In the genomic region with DNA sequence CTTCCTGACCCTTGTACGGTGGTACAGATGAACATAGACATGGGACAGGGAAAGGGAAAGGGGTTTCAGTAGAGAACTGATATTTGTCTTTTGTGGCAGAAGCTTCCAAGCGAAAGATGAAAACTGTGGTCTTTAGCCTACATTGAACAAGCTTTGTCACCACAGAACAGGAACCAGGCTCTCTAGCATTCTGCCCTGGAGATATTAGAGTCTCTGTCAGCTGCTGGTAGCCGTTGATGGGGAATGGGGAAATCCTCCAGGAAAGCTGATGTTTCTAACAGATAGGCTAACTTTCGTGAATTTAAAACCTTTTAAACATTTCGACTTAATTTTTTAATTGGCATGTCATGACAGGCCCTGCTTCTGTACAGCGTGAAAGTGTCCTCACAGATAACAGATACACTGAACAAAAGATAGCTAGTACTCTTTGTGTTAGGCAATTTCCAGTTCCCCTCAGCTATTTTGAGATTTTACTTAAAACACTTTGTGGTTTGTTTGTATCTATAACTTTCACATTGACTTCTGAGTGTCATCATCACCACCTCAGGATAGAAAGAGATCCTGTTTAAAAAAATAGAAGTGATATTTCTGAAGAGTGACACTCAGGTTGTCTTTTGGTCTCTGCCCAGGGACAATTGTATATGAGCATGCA, we compare ENCODE assay signal across 14 mouse cellular contexts. TPM values are rescaled to one million over a fixed set of nuclear protein-coding genes. Genes with fewer than 3 reads are reported as not detected.
DNase-seq lines count a peak whose midpoint lies in the region; ATAC-seq and TF ChIP-seq lines count a peak whose summit lies in the region.
"Had no signal": no experiment of that assay in that cellular context is flagged by ENCODE, and none has a peak within 500 bp of the region (broad histone marks: within the 10 kb centered on the region; RNA-seq: fewer than 3 reads in every experiment).

No protein-coding gene starts in this region.

- no peaks in the 10 kb centered on the region for H3K36me3 ChIP-seq in hindbrain, embryonic 14.5 days (replicated peaks; ENCODE audit: control insufficient read depth, insufficient read depth)
- no peaks in the 10 kb centered on the region for H3K36me3 ChIP-seq in hindbrain, postnatal 0 days (ENCODE audit: insufficient read depth, low read length)
- H3K36me3 ChIP-seq in G1E (replicated peaks), result no peaks in the 10 kb centered on the region
- H3K36me3 ChIP-seq in intestine, embryonic 16.5 days (ENCODE audit: control insufficient read depth, insufficient read depth, low read length), result no peaks in the 10 kb centered on the region
- H3K36me3 ChIP-seq in midbrain, embryonic 14.5 days (ENCODE audit: control insufficient read depth, insufficient read depth, low read length), result no peaks in the 10 kb centered on the region
- no peaks in the 10 kb centered on the region for H3K36me3 ChIP-seq in kidney, embryonic 14.5 days (ENCODE audit: control insufficient read depth, insufficient read depth, low read length)
- H3K36me3 ChIP-seq: hindbrain, embryonic 13.5 days; limb, embryonic 12.5 days had no signal

- no peak overlapping the region for H3K9ac ChIP-seq in hindbrain, embryonic 14.5 days
- no peak overlapping the region for H3K9ac ChIP-seq in hindbrain, postnatal 0 days (replicated peaks; ENCODE audit: low read length)
- no peak overlapping the region for H3K9ac ChIP-seq in intestine, embryonic 16.5 days (ENCODE audit: low read depth, low read length)
- H3K9ac ChIP-seq in midbrain, embryonic 14.5 days (replicated peaks; ENCODE audit: low read length), result no peak overlapping the region
- H3K9ac ChIP-seq in kidney, embryonic 14.5 days (ENCODE audit: low read depth, low read length), result no peak overlapping the region

- H3K9me3 ChIP-seq in hindbrain, embryonic 14.5 days (ENCODE audit: control insufficient read depth, low read length), result no peaks in the 10 kb centered on the region
- no peaks in the 10 kb centered on the region for H3K9me3 ChIP-seq in hindbrain, postnatal 0 days (ENCODE audit: low read length)
- H3K9me3 ChIP-seq in G1E (replicated peaks), result no peaks in the 10 kb centered on the region
- no peaks in the 10 kb centered on the region for H3K9me3 ChIP-seq in intestine, embryonic 16.5 days (ENCODE audit: control insufficient read depth, low read length)
- no peaks in the 10 kb centered on the region for H3K9me3 ChIP-seq in midbrain, embryonic 14.5 days (ENCODE audit: control insufficient read depth, low read length)
- H3K9me3 ChIP-seq in kidney, embryonic 14.5 days (ENCODE audit: control insufficient read depth, low read length), result no peaks in the 10 kb centered on the region
- H3K9me3 ChIP-seq: hindbrain, embryonic 13.5 days; limb, embryonic 12.5 days had no signal

- H3K4me3 ChIP-seq in hindbrain, embryonic 14.5 days (replicated peaks; ENCODE audit: low read length), result no peak overlapping the region
- H3K4me3 ChIP-seq in hindbrain, postnatal 0 days (ENCODE audit: low read length), result no peak overlapping the region
- no peak overlapping the region; the same call in 1 of the 2 replicates for H3K4me3 ChIP-seq in G1E (ENCODE audit: low read depth, low read length)
- H3K4me3 ChIP-seq in intestine, embryonic 16.5 days (ENCODE audit: low read length), result peak overlapping the region; percentile 65
- H3K4me3 ChIP-seq in midbrain, embryonic 14.5 days (replicated peaks; ENCODE audit: low read depth, low read length), result no peak overlapping the region
- no peak overlapping the region for H3K4me3 ChIP-seq in kidney, embryonic 14.5 days (ENCODE audit: low read length)

- H3K27me3 ChIP-seq in hindbrain, embryonic 14.5 days (ENCODE audit: control insufficient read depth, insufficient read depth, low read length), result peaks cover 25% of the 10 kb centered on the region
- no peaks in the 10 kb centered on the region for H3K27me3 ChIP-seq in hindbrain, postnatal 0 days (ENCODE audit: insufficient read depth, low read length)
- H3K27me3 ChIP-seq in G1E (ENCODE audit: insufficient read depth, low read length), result peaks cover 52% of the 10 kb centered on the region
- H3K27me3 ChIP-seq in intestine, embryonic 16.5 days (replicated peaks; ENCODE audit: control insufficient read depth, insufficient read depth, low read length), result no peaks in the 10 kb centered on the region
- 0 out of 2 replicates have a peak, but pooled peaks cover 6% of the 10 kb centered on the region for H3K27me3 ChIP-seq in midbrain, embryonic 14.5 days (ENCODE audit: control insufficient read depth, insufficient read depth, low read length)
- 0 out of 2 replicates have a peak, but pooled peaks cover 5% of the 10 kb centered on the region for H3K27me3 ChIP-seq in kidney, embryonic 14.5 days (ENCODE audit: control insufficient read depth, insufficient read depth, low read length)
- H3K27me3 ChIP-seq: Patski had no signal

- no peak for ATAC-seq in hindbrain, embryonic 14.5 days (ENCODE audit: low FRiP score)
- no peak for ATAC-seq in hindbrain, postnatal 0 days
- ATAC-seq in G1E (ENCODE audit: extremely low read depth, insufficient number of reproducible peaks, low FRiP score, poor library complexity, severe bottlenecking), result peak; percentile 57
- no peak for ATAC-seq in intestine, embryonic 16.5 days
- no peak for ATAC-seq in midbrain, embryonic 14.5 days (ENCODE audit: low FRiP score, low TSS enrichment)
- no peak for ATAC-seq in kidney, embryonic 14.5 days (ENCODE audit: low FRiP score, low TSS enrichment)

- H3K4me2 ChIP-seq in hindbrain, embryonic 14.5 days (replicated peaks), result 0 out of 2 replicates have a peak overlapping the region, but pooled peaks have one; percentile 94
- H3K4me2 ChIP-seq in hindbrain, postnatal 0 days (ENCODE audit: low read depth, low read length), result no peak overlapping the region
- no peak overlapping the region for H3K4me2 ChIP-seq in intestine, embryonic 16.5 days (ENCODE audit: low read depth, low read length)
- H3K4me2 ChIP-seq in midbrain, embryonic 14.5 days (ENCODE audit: low read length), result no peak overlapping the region
- H3K4me2 ChIP-seq in kidney, embryonic 14.5 days (replicated peaks; ENCODE audit: low read depth, low read length), result no peak overlapping the region

- H3K4me1 ChIP-seq in hindbrain, embryonic 14.5 days (replicated peaks; ENCODE audit: control insufficient read depth, insufficient read depth, low read length), result peaks cover 5% of the 10 kb centered on the region; the same call in 1 of the 2 replicates
- no peaks in the 10 kb centered on the region for H3K4me1 ChIP-seq in hindbrain, postnatal 0 days (ENCODE audit: insufficient read depth, low read length)
- H3K4me1 ChIP-seq in G1E (ENCODE audit: insufficient read depth, low read depth, low read length), result peaks cover 77% of the 10 kb centered on the region
- peaks cover 5% of the 10 kb centered on the region for H3K4me1 ChIP-seq in intestine, embryonic 16.5 days (ENCODE audit: control insufficient read depth, insufficient read depth, low read length)
- H3K4me1 ChIP-seq in midbrain, embryonic 14.5 days (ENCODE audit: control insufficient read depth, insufficient read depth, low read length), result peaks cover 6% of the 10 kb centered on the region; the same call in 1 of the 2 replicates
- H3K4me1 ChIP-seq in kidney, embryonic 14.5 days (ENCODE audit: control insufficient read depth, insufficient read depth, low read length), result 0 out of 2 replicates have a peak, but pooled peaks cover 8% of the 10 kb centered on the region

- no peak for TF ChIP-seq CTCF in hindbrain, postnatal 0 days (IDR thresholded peaks at IDR 0.05; ENCODE audit: low read depth)
- no peak for TF ChIP-seq CTCF in G1E (IDR thresholded peaks at IDR 0.05; ENCODE audit: low read depth, low read length)

- H3K27ac ChIP-seq in hindbrain, embryonic 14.5 days, result no peak overlapping the region
- no peak overlapping the region for H3K27ac ChIP-seq in hindbrain, postnatal 0 days
- no peak overlapping the region for H3K27ac ChIP-seq in intestine, embryonic 16.5 days (ENCODE audit: low read length)
- no peak overlapping the region for H3K27ac ChIP-seq in midbrain, embryonic 14.5 days (replicated peaks; ENCODE audit: low read depth, low read length)
- H3K27ac ChIP-seq in kidney, embryonic 14.5 days (ENCODE audit: low read depth, low read length), result no peak overlapping the region
- H3K27ac ChIP-seq: hindbrain, embryonic 13.5 days; limb, embryonic 12.5 days had no signal

- DNase-seq in hindbrain, embryonic 14.5 days (ENCODE audit: low spot score), result no peak
- no peak for DNase-seq in hindbrain, postnatal 0 days (ENCODE audit: low spot score)
- DNase-seq in G1E (ENCODE audit: low spot score), result no peak
- peak; percentile 70 for DNase-seq in naive thymus-derived CD4-positive, alpha-beta T cell, adult 2 months (ENCODE audit: low read depth)
- DNase-seq in midbrain, embryonic 14.5 days, result no peak
- no peak for DNase-seq in adrenal gland, adult 8-10 months
- DNase-seq: adrenal gland, postnatal 14 days; cerebellum, adult 11-12 months; thymus, postnatal 14 days had no signal

- 70% methylated on average over 6 of the region's 6 CpGs for WGBS in hindbrain, embryonic 14.5 days
- WGBS in hindbrain, postnatal 0 days, result 77% methylated on average over 6 of the region's 6 CpGs
- WGBS in intestine, embryonic 16.5 days, result 71% methylated on average over 6 of the region's 6 CpGs
- 69% methylated on average over 6 of the region's 6 CpGs for WGBS in midbrain, embryonic 14.5 days
- WGBS in kidney, embryonic 14.5 days, result 77% methylated on average over 6 of the region's 6 CpGs

RNA-seq across cellular contexts. Expression of a gene that starts 1.4 kb away (rescaled TPM):
- polyA plus RNA-seq in hindbrain, embryonic 14.5 days (2014; fragmentation: Nextera tagmentation; extraction: Ambion mirVana), result 0.43 and 0.68 TPM in 2 replicates
- total RNA-seq in hindbrain, postnatal 0 days (2014; rRNA removed), result 1.7 TPM in 2 replicates
- polyA plus RNA-seq in hindbrain, postnatal 0 days (2015; fragmentation: Nextera tagmentation; extraction: Ambion mirVana), result 0.82 and 1.0 TPM in 2 replicates
- total RNA-seq in G1E (2014; fragmentation: Nextera tagmentation), result 2.1 and 2.7 TPM in 2 replicates
- 15.6 and 19.2 TPM in 2 replicates for total RNA-seq in G1E (2017)
- 0.73 and 0.87 TPM in 2 replicates for polyA plus RNA-seq in G1E (2012)
- 4.9 and 5.5 TPM in 2 replicates for polyA plus RNA-seq in intestine, embryonic 16.5 days (2015; fragmentation: Nextera tagmentation; extraction: Ambion mirVana)
- 0.23 and 0.28 TPM in 2 replicates for polyA plus RNA-seq in midbrain, embryonic 14.5 days (2014; fragmentation: Nextera tagmentation; extraction: Ambion mirVana)
- total RNA-seq in adrenal gland, adult 8-10 months (2022), result 10 to 100 TPM in 1 of 4 experiments, 1 to 10 TPM in 3; 6.2 to 11.5 (median 7.9) TPM
- polyA plus RNA-seq in kidney, embryonic 14.5 days (2014; fragmentation: Nextera tagmentation; extraction: Ambion mirVana), result 0.80 and 0.85 TPM in 2 replicates

RNA-seq across cellular contexts. Expression of a gene that starts 58.7 kb away (rescaled TPM):
- polyA plus RNA-seq in hindbrain, embryonic 14.5 days (2014; fragmentation: Nextera tagmentation; extraction: Ambion mirVana), result 2.4 and 3.0 TPM in 2 replicates
- 1.2 and 1.7 TPM in 2 replicates for total RNA-seq in hindbrain, postnatal 0 days (2014; rRNA removed)
- polyA plus RNA-seq in hindbrain, postnatal 0 days (2015; fragmentation: Nextera tagmentation; extraction: Ambion mirVana), result 5.6 and 5.9 TPM in 2 replicates
- total RNA-seq in G1E (2014; fragmentation: Nextera tagmentation) (not detected in 2 replicates), G1E (2017) (0.38 TPM in 1 of 2 replicates, not detected in the other)
- polyA plus RNA-seq in G1E (2012), result not detected in 2 replicates
- polyA plus RNA-seq in intestine, embryonic 16.5 days (2015; fragmentation: Nextera tagmentation; extraction: Ambion mirVana), result 4.7 and 6.3 TPM in 2 replicates
- 2.8 and 3.2 TPM in 2 replicates for polyA plus RNA-seq in midbrain, embryonic 14.5 days (2014; fragmentation: Nextera tagmentation; extraction: Ambion mirVana)
- 1 to 10 TPM; 1.6 to 3.8 (median 2.6) TPM for total RNA-seq in adrenal gland, adult 8-10 months (2022)
- 1.2 and 1.8 TPM in 2 replicates for polyA plus RNA-seq in kidney, embryonic 14.5 days (2014; fragmentation: Nextera tagmentation; extraction: Ambion mirVana)

RNA-seq across cellular contexts. Expression of a gene that starts 58.7 kb away (rescaled TPM):
- polyA plus RNA-seq in hindbrain, embryonic 14.5 days (2014; fragmentation: Nextera tagmentation; extraction: Ambion mirVana), result 44.4 and 46.9 TPM in 2 replicates
- 23.8 and 27.4 TPM in 2 replicates for total RNA-seq in hindbrain, postnatal 0 days (2014; rRNA removed)
- polyA plus RNA-seq in hindbrain, postnatal 0 days (2015; fragmentation: Nextera tagmentation; extraction: Ambion mirVana), result 38.2 and 39.1 TPM in 2 replicates
- total RNA-seq in G1E (2014; fragmentation: Nextera tagmentation), result 158 and 163 TPM in 2 replicates
- 53.6 and 61.8 TPM in 2 replicates for total RNA-seq in G1E (2017)
- 5.3 and 5.4 TPM in 2 replicates for polyA plus RNA-seq in G1E (2012)
- 20.5 and 24.4 TPM in 2 replicates for polyA plus RNA-seq in intestine, embryonic 16.5 days (2015; fragmentation: Nextera tagmentation; extraction: Ambion mirVana)
- polyA plus RNA-seq in midbrain, embryonic 14.5 days (2014; fragmentation: Nextera tagmentation; extraction: Ambion mirVana), result 41.0 and 48.1 TPM in 2 replicates
- total RNA-seq in adrenal gland, adult 8-10 months (2022), result 10 to 100 TPM; 50.9 to 86.8 (median 73.9) TPM
- polyA plus RNA-seq in kidney, embryonic 14.5 days (2014; fragmentation: Nextera tagmentation; extraction: Ambion mirVana), result 39.9 and 55.5 TPM in 2 replicates
